ENCODE assay signal across 14 mouse cellular contexts in the genomic region with DNA sequence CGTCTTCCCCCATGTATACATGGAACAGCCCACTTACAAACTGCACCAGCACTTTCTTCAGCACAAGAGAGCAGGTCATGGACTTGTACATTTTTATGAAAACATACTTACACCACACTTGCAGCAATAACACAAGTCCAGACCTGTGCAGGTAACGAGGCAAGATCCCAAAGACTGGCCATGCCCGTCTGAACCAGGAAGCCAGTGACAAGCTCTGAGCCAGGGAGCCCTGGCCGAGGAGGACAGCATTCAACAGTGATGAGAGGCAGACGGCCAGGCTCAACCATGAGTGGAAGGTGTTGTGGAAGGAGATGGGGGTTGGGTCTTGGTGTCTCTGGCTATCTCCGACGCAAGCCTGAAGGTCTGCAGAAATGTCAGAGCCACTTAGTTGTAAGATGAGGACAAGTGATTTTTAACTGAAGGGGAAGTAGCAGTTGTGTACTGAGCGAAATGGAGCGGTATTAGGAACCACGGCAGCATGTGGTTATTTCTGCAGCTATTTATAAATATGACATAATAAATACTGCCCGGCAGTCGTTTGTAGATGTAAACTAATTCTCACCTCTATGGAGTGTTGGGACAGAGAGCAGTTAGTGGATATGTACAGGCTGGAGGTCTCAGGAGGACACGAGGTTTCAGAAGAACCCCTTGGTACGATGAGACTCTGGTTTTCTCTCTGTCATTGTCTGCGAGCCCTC. TPM values are rescaled to one million over a fixed set of nuclear protein-coding genes. Genes with fewer than 3 reads are reported as not detected.
DNase-seq lines count a peak whose midpoint lies in the region; ATAC-seq lines count a peak whose summit lies in the region.
"Had no signal": no experiment of that assay in that cellular context is flagged by ENCODE, and none has a peak within 500 bp of the region (broad histone marks: within the 10 kb centered on the region; RNA-seq: fewer than 3 reads in every experiment).

No protein-coding gene starts in this region.

- H3K9me3 ChIP-seq in heart, embryonic 10.5 days: no peaks in the 10 kb centered on the region
- H3K9me3 ChIP-seq in heart, embryonic 16.5 days (replicated peaks; ENCODE audit: control insufficient read depth, low read length): no peaks in the 10 kb centered on the region

- ATAC-seq in heart, embryonic 16.5 days (replicated peaks; ENCODE audit: extremely low read depth, insufficient read depth, low FRiP score): 0 out of 2 replicates have a peak, but pooled peaks have one; percentile 42
- ATAC-seq in megakaryocyte, adult 5-6 weeks (ENCODE audit: poor library complexity, severe bottlenecking): peak; percentile 70
- ATAC-seq: forebrain, embryonic 16.5 days had no signal

- H3K4me2 ChIP-seq in heart, embryonic 16.5 days (ENCODE audit: low read depth, low read length): peak overlapping the region; percentile 38

- peaks cover 32% of the 10 kb centered on the region for H3K4me1 ChIP-seq in heart, embryonic 10.5 days
- peaks cover 39% of the 10 kb centered on the region for H3K4me1 ChIP-seq in heart, embryonic 16.5 days (ENCODE audit: control insufficient read depth, insufficient read depth, low read length)

- H3K27me3 ChIP-seq in heart, embryonic 10.5 days (ENCODE audit: insufficient read depth, poor library complexity, severe bottlenecking): no peaks in the 10 kb centered on the region
- H3K27me3 ChIP-seq in heart, embryonic 16.5 days (ENCODE audit: control insufficient read depth, insufficient read depth, low read length): no peaks in the 10 kb centered on the region

- H3K9ac ChIP-seq in heart, embryonic 16.5 days (ENCODE audit: low read length): peak overlapping the region; percentile 41

- no peak for DNase-seq in heart, embryonic 10.5 days (ENCODE audit: low spot score)
- DNase-seq in heart, postnatal 4 days: no peak
- peak; percentile 12 to 32 for DNase-seq in B cell, adult 2 months
- no peak for DNase-seq in right cerebral cortex, postnatal 10 days (ENCODE audit: low spot score in 2 of 2)
- DNase-seq in c-Kit-positive CD71-positive TER-119-positive erythroid progenitor cells, embryonic 14.5 days (ENCODE audit: low spot score): no peak
- DNase-seq in retina, embryonic 14.5 days (ENCODE audit: low spot score): no peak
- DNase-seq: cerebellum, postnatal 10 days; gastrocnemius, postnatal 36 days; kidney, adult 9 months; lung, adult 18-20 months had no signal

- peak overlapping the region; percentile 4; the same call in 1 of the 2 replicates for H3K4me3 ChIP-seq in heart, embryonic 10.5 days
- 0 out of 2 replicates have a peak overlapping the region, but pooled peaks have one; percentile 7 for H3K4me3 ChIP-seq in heart, embryonic 16.5 days (ENCODE audit: low read length)
- H3K4me3 ChIP-seq: myocyte had no signal

- no peaks in the 10 kb centered on the region; the same call in 1 of the 2 replicates for H3K36me3 ChIP-seq in heart, embryonic 10.5 days
- H3K36me3 ChIP-seq in heart, embryonic 16.5 days (ENCODE audit: control insufficient read depth, insufficient read depth): peaks cover 8% of the 10 kb centered on the region

- H3K27ac ChIP-seq in heart, embryonic 10.5 days: peak overlapping the region; percentile 62
- peak overlapping the region; percentile 67 for H3K27ac ChIP-seq in heart, embryonic 16.5 days (ENCODE audit: low read length)

- WGBS in heart, embryonic 10.5 days: 43% methylated on average over 15 of the region's 15 CpGs
- 37% methylated on average over 15 of the region's 15 CpGs for WGBS in heart, embryonic 16.5 days

RNA-seq across cellular contexts. Expression of a gene that starts 26.6 kb away (rescaled TPM):
- polyA plus RNA-seq in heart, embryonic 10.5 days (2016; fragmentation: Nextera tagmentation; extraction: Ambion mirVana): 21.2 and 25.9 TPM in 2 replicates
- 100 to 1,000 TPM; 639 to 652 TPM for total RNA-seq in heart, postnatal 4 days (2021)
- polyA plus RNA-seq in heart, embryonic 16.5 days (2015; fragmentation: Nextera tagmentation; extraction: Ambion mirVana): 88.1 and 94.7 TPM in 2 replicates
- 51.0 and 67.3 TPM in 2 replicates for total RNA-seq in megakaryocyte, adult 5-6 weeks (2015)
- 97.1 and 125 TPM in 2 replicates for total RNA-seq in megakaryocyte, adult 5-6 weeks (2017)

RNA-seq across cellular contexts. Expression of a gene that starts 54.4 kb away (rescaled TPM):
- 11.9 and 16.4 TPM in 2 replicates for polyA plus RNA-seq in heart, embryonic 10.5 days (2016; fragmentation: Nextera tagmentation; extraction: Ambion mirVana)
- total RNA-seq in heart, postnatal 4 days (2021): 10 to 100 TPM; 13.4 to 15.6 TPM
- 9.7 and 9.9 TPM in 2 replicates for polyA plus RNA-seq in heart, embryonic 16.5 days (2015; fragmentation: Nextera tagmentation; extraction: Ambion mirVana)
- 21.0 and 25.9 TPM in 2 replicates for total RNA-seq in megakaryocyte, adult 5-6 weeks (2015)
- 30.1 and 70.6 TPM in 2 replicates for total RNA-seq in megakaryocyte, adult 5-6 weeks (2017)

Comparison
In these comparisons a context has a peak if more than half of its experiments do, and no peak if none do; other contexts are left out.
1. DNase-seq: peak in B cell, adult 2 months (2 of 2); none in heart, embryonic 10.5 days (single experiment), heart, postnatal 4 days (single experiment), right cerebral cortex, postnatal 10 days (0 of 2), c-Kit-positive CD71-positive TER-119-positive erythroid progenitor cells, embryonic 14.5 days (single experiment) and retina, embryonic 14.5 days (single experiment).
2. RNA of a gene that starts 26.6 kb away (total RNA-seq): 639 to 652 TPM in heart, postnatal 4 days; 51.0 to 125 TPM in megakaryocyte, adult 5-6 weeks; every median in the first group is over 4 times any median in the second.